Mouse (Mus musculus) gastrocnemius, adult 18-20 months (tissue): ENCODE data around the gene Rpl37. TPM values are rescaled to one million over a fixed set of nuclear protein-coding genes. Genes with fewer than 3 reads are reported as not detected.

Experiments used
- DNase-seq: peaks from one replicate; pipeline ENCODE4 v3.0.0; 2021; ENCODE audit warnings: low spot score
- total RNA-seq, 2 experiments: library from RNA; stranded (reverse); gene quantifications; 2 replicates each; pipeline ENCODE4 v1.2.3; 2021

The Rpl37 gene
- total RNA-seq, 2 experiments from 2014 or later = 186 to 194 TPM

DNA sequence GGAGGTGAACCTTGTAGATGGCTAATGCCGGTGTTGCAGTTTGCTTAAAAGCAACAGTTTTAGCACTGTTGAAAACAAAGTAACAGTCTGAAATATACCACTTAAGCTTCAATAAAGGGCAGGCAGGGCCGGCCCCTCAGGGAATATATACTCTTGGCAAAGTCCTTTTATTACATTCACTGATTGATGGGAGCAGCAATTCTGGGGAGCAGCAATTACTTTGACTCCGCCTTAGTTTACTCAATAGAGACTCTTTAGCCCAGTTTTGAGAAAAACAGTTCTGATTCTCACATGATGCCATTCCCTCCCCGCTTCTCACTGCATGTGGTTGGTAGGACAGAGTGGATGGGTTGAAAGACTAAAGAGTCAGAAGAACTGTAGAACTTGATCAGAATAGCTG, 32.7 kb downstream of the Rpl37 start:
- peak; percentile 15 for DNase-seq

DNA sequence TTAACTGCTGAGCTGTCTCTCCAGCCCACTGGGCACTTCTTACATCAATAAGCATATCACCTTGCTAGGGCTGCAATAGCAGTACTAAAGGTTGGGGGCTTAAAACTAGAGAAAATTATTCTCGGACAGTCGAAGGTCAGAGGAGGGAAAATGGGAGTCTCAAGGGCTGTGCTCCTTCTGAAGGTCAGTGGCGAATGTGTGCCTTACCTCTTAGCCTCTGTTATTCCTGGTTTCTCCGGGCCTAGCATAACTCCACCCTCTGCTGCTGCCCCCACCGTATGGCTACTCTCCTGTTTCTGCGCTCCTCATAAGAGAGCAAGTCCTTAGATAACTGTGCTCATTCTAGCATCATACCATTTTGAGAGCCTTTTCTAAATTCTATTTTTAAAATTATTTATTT, 35.7 kb downstream of the Rpl37 start:
- no peak for DNase-seq

DNA sequence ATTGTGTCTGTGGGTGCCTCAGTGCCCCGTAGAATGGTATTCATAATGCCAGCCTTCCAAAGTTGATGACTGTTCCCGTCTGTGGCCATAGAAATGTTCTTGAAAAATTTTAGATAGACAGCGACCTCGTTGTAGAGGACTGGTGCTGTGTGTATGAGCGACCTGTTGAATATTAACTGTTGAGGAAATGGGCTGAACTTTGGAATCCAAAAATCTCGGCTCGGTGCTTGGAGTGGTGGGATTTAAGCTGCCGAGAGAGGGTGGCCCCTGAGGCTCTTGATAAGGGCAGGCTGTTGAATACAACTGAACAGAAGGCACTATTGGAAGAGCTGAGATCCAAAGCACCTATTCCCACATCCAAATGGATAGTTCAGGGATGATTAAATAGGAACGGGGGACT, 38.2 kb downstream of the Rpl37 start:
- no peak for DNase-seq

DNA sequence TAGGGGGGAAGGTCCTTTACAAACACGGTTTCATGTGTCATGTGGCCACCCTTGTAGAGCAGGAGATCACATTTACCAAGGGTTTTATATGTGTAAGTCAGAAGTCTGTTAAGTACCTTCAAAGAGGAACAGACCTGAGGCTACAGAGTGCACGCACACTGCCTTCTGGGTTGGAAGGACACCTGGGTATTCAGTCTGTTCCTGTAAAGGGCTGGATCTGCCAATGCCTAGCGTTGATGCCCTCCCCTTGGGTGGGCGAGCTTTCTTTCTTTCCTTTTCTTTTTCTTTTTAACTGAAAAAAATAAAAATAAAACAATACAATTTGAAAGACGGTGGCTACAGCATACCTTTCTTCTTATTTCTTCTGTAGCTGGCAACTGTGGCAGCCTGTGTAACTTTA, 38.6 kb downstream of the Rpl37 start:
- no peak for DNase-seq

DNA sequence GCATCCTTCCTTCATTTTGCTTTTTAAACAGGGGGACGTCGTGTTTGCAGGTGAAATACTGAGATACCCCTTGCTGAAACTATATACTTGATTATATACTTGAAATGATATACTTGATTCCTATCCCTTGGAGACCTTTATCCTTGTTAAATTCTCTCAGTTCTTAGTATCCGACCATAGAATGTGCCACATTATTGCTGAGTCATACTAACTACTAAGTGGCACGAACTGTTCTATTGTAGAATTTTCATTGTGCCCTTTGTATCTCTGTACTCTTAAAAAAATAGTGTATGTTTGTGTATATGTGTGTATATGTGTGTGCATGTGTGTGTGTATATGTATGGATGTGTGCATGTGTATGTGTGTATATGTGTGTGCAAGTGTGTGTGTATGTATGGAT, 39.9 kb downstream of the Rpl37 start:
- no peak for DNase-seq

DNA sequence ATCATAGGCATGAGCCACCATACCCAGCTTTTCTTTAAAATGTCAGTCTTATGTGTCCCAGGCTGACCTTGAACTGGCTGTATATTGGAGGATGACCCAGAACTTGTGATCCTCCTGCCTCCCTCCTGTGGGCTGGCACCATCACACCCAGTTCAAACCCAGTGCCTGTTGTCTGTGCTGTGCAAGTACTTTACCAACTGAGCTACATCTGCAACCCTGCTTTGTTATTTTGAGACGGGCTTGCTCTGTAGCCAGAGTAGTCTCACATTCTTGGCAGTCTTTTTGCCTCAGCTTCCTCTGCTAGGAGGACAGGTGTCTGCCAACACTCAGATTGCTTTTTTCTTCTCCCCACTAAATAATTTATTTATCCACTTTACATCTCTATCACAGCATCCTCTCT, 40.9 kb downstream of the Rpl37 start:
- no peak for DNase-seq

DNA sequence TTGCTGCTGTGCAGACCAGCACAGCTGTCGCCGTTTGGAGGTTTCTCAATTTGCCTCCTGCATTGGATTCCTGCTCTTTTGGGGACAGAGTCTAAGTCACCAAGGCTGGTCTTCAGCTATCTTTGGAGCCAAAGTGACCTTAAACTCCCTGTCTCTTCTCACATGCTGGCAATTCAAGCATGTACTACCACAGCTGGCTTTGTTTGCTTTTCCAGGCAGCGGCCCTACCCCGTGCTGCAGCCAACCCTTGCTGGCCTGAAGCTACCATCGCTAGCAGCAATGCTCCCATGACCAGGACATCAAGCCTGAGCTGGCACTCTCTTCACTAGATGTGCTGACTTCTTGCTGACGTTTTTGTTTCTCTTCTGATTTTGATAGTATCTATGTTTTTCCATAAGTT, 42.4 kb downstream of the Rpl37 start:
- peak; percentile 17 for DNase-seq

DNA sequence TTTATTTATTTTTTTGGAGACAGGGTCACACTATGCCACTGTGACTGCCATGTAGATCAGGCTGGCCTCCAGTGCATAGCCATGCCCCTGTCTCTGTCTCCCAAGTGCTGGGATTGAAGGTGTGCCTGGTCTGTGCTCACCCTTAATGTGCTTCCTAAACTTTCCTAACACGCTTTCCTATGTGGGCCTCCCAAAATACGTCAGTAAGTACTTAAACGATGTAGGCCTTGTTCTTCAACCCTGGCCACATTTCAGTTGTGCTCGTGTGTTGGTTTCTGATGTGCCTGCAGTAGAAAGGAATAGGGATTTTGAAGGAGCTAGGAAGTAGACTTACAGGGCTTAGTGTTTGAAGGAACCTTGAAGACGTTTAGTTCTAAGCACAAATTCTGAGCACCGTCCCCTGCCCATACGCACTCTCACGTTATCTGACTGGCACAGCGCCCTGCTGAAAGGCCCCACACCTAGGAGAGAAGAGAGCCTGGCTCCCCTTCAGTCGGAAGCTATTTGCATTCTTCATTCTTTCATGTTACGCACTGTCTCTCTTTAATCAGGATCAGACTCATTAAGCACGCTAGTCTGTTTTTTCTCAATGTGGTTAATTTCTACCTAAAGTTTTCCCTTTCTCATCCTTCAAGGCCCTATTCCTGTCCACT, 48.8 kb downstream of the Rpl37 start:
- DNase-seq = no peak

Other genes with a start within 250 kb of the Rpl37 start
- gene Mroh2b, start 217.9 kb upstream of the Rpl37 start, total RNA-seq = not detected
- gene C7, start 52.9 kb upstream of the Rpl37 start, total RNA-seq = 1 to 10 TPM; 1.7 to 5.1 TPM
- 1 to 10 TPM; 2.4 to 2.7 TPM for gene Card6, start 8.1 kb upstream of the Rpl37 start, total RNA-seq
- gene Prkaa1, start 27.2 kb downstream of the Rpl37 start, total RNA-seq = 10 to 100 TPM; 10.2 to 10.8 TPM
- 10 to 100 TPM; 69.0 to 74.1 TPM for gene Ttc33, start 68.9 kb downstream of the Rpl37 start, total RNA-seq
- under 1 TPM; 0.46 to 0.66 TPM for gene Ptger4, start 127.5 kb downstream of the Rpl37 start, total RNA-seq